Mouse (Mus musculus) liver, postnatal 0 days (tissue): Measurements from ENCODE around the gene Tomm20.

Source experiments
- CTCF ChIP-seq: sonication (generic); IDR thresholded peaks from 2 replicates; pipeline ENCODE4 v1.5.1; 2016; ENCODE audit warnings: antibody characterized with exemption, low read depth
- EP300 ChIP-seq: IDR thresholded peaks from 2 replicates; pipeline ENCODE4 v1.6.1; 2016; ENCODE audit warnings: antibody characterized with exemption, low read depth, mild to moderate bottlenecking

DNA sequence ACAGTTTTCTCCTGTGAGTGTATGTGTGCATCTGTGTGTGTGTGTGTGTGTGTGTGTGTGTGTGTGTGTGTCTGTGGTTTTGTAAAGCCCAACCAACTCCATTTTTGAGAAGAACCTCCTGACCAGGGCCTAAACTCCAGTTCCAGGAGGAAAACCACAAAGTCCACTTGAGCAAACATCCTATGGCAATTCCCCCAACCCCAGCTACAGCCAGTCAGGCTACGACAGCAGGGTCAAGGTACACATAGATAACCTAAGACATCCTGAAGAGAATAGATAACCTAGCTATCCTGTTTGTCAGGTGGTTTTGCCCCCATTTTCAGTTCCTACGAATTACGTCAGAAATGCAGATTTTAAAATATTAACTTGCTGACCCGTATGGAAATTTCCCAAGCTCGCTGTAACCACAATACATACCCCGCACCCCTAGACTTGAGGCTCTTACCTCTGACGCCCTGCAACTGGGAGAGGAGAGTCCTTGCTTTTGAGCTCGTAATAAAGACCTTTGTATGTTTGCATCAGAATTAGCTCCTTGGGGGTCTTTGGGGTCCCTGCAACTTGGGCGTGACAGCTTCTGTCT is 28.1 kb upstream of the Tomm20 start:
- no peak for TF ChIP-seq CTCF
- TF ChIP-seq EP300 = peak; percentile 15; the same call in 1 of the 2 replicates
